Mouse (Mus musculus) E14TG2a.4 (cell line): ENCODE measurements around the gene Slc25a39.
"Not testable (repeated sequence)": the region's sequence is repeated elsewhere in the genome, so short reads cannot be mapped to it uniquely, and the experiment has no call there.

ENCODE experiments used
- CTCF ChIP-seq: conservative IDR thresholded peaks from 2 replicates; pipeline ENCODE4 v1.5.1; 2014; ENCODE audit warnings: low read length
- NANOG ChIP-seq: IDR thresholded peaks from 2 replicates; pipeline ENCODE4 v1.6.1; 2014; ENCODE audit warnings: borderline replicate concordance, low read length, mixed read lengths

DNA sequence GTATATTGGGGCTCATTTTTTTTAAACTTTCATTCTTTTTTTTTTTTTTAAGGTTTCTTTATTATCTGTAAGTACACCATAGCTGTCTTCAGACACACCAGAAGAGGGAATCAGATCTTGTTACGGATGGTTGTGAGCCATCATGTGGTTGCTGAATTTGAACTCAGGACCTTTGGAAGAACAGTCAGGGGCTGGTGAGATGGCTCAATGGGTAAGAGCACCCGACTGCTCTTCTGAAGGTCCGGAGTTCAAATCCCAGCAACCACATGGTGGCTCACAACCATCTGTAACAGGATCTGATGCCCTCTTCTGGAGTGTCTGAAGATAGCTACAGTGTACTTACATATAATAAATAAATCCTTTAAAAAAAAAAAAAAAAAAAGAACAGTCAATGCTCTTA lies 2.6 kb upstream of the Slc25a39 start:
- not testable (repeated sequence) for TF ChIP-seq CTCF, NANOG
